Mouse (Mus musculus): Measurements from ENCODE around the gene Rhof. TPM values are rescaled to one million over a fixed set of nuclear protein-coding genes. Genes with fewer than 3 reads are reported as not detected.

Rhof gene
- polyA plus RNA-seq (2016; fragmentation: Nextera tagmentation; extraction: Ambion mirVana): 2.6 and 2.8 TPM in 2 replicates

- H3K4me3 ChIP-seq: peak within 1 kb of the TSS; percentile 27
- H3K4me2 ChIP-seq (replicated peaks): peak within 1 kb of the TSS; percentile 100
- H3K4me1 ChIP-seq: peaks cover 67% of the 10 kb centered on the region
- WGBS: 2% methylated on average over 44 of the region's 44 CpGs
- H3K27me3 ChIP-seq: no peaks in the 10 kb centered on the region
- H3K9me3 ChIP-seq (replicated peaks): no peaks in the 10 kb centered on the region
- peaks cover 40% of the 10 kb centered on the region for H3K36me3 ChIP-seq
- peak within 1 kb of the TSS; percentile 100 for H3K9ac ChIP-seq
- peak within 1 kb of the TSS; percentile 100 for H3K27ac ChIP-seq
- peak; percentile 44 for ATAC-seq (ENCODE audit: low FRiP score)
Observed at GRCm38 (mm10) chr5:123132308-123133071, at the start of gene Rhof. Gene Rhof (minus strand): TSS chr5:123132692.

GRCm38 (mm10) chr5:123181536-123181935 lies 49.0 kb upstream of the Rhof start:
- Histone ChIP-seq H3K9me3 (replicated peaks) (no peaks in the 10 kb centered on the region), H3K27ac (no peak overlapping the region), H3K9ac (no peak overlapping the region), H3K4me2 (replicated peaks) (no peak overlapping the region), H3K27me3 (no peaks in the 10 kb centered on the region), H3K4me1 (no peaks in the 10 kb centered on the region), H3K36me3 (no peaks in the 10 kb centered on the region), H3K4me3 (no peak overlapping the region)
- ATAC-seq (ENCODE audit: low FRiP score): no peak
- 84% methylated on average over 6 of the region's 6 CpGs for WGBS

GRCm38 (mm10) chr5:123180390-123180789 lies 47.9 kb upstream of the Rhof start:
- ATAC-seq (ENCODE audit: low FRiP score): no peak
- Histone ChIP-seq H3K9me3 (replicated peaks) (no peaks in the 10 kb centered on the region), H3K27ac (no peak overlapping the region), H3K4me3 (no peak overlapping the region), H3K4me1 (no peaks in the 10 kb centered on the region), H3K27me3 (no peaks in the 10 kb centered on the region), H3K9ac (no peak overlapping the region), H3K36me3 (no peaks in the 10 kb centered on the region), H3K4me2 (replicated peaks) (no peak overlapping the region)
- 92% methylated on average over 15 of the region's 15 CpGs for WGBS

GRCm38 (mm10) chr5:123178792-123179191 lies 46.3 kb upstream of the Rhof start:
- H3K4me1 ChIP-seq: no peaks in the 10 kb centered on the region
- H3K9ac ChIP-seq: no peak overlapping the region
- H3K27me3 ChIP-seq: no peaks in the 10 kb centered on the region
- WGBS: 87% methylated on average over 5 of the region's 5 CpGs
- no peak overlapping the region for H3K4me2 ChIP-seq (replicated peaks)
- no peak overlapping the region for H3K4me3 ChIP-seq
- ATAC-seq (ENCODE audit: low FRiP score): no peak
- H3K9me3 ChIP-seq (replicated peaks): no peaks in the 10 kb centered on the region
- no peak overlapping the region for H3K27ac ChIP-seq
- H3K36me3 ChIP-seq: no peaks in the 10 kb centered on the region

GRCm38 (mm10) chr5:123171646-123172350 lies 39.3 kb upstream of the Rhof start:
- H3K4me2 ChIP-seq (replicated peaks): peak overlapping the region; percentile 44
- H3K36me3 ChIP-seq: peaks cover 1% of the 10 kb centered on the region
- H3K9ac ChIP-seq: no peak overlapping the region
- 0 out of 2 replicates have a peak, but pooled peaks cover 8% of the 10 kb centered on the region for H3K4me1 ChIP-seq
- H3K27ac ChIP-seq: no peak overlapping the region
- H3K9me3 ChIP-seq (replicated peaks): no peaks in the 10 kb centered on the region
- 15% methylated on average over 22 of the region's 22 CpGs for WGBS
- H3K27me3 ChIP-seq: no peaks in the 10 kb centered on the region
- ATAC-seq (ENCODE audit: low FRiP score): peak; percentile 73
- peak overlapping the region; percentile 13; the same call in 1 of the 2 replicates for H3K4me3 ChIP-seq

- Histone ChIP-seq H3K4me2 (replicated peaks) (no peak overlapping the region), H3K27me3 (no peaks in the 10 kb centered on the region), H3K27ac (no peak overlapping the region), H3K4me3 (no peak overlapping the region), H3K9ac (no peak overlapping the region), H3K4me1 (0 out of 2 replicates have a peak, but pooled peaks cover 8% of the 10 kb centered on the region), H3K9me3 (replicated peaks) (no peaks in the 10 kb centered on the region), H3K36me3 (peaks cover 16% of the 10 kb centered on the region)
- 69% methylated on average over 9 of the region's 9 CpGs for WGBS
- no peak for ATAC-seq (ENCODE audit: low FRiP score)
Observed at GRCm38 (mm10) chr5:123170365-123170764, 37.9 kb upstream of the Rhof start.

- no peaks in the 10 kb centered on the region for H3K27me3 ChIP-seq
- H3K4me1 ChIP-seq: 0 out of 2 replicates have a peak, but pooled peaks cover 8% of the 10 kb centered on the region
- 86% methylated on average over 5 of the region's 5 CpGs for WGBS
- peaks cover 21% of the 10 kb centered on the region for H3K36me3 ChIP-seq
- no peak within 1 kb of the TSS for H3K4me3 ChIP-seq
- H3K27ac ChIP-seq: no peak within 1 kb of the TSS
- no peak within 1 kb of the TSS for H3K4me2 ChIP-seq (replicated peaks)
- no peak within 1 kb of the TSS for H3K9ac ChIP-seq
- ATAC-seq (ENCODE audit: low FRiP score): no peak
- no peaks in the 10 kb centered on the region for H3K9me3 ChIP-seq (replicated peaks)
Observed at GRCm38 (mm10) chr5:123169284-123169683, 36.8 kb upstream of the Rhof start, which contains the start of gene Psmd9. Gene Psmd9 (plus strand): TSS chr5:123169413.

GRCm38 (mm10) chr5:123167591-123167990 lies 35.1 kb upstream of the Rhof start:
- ATAC-seq (ENCODE audit: low FRiP score): no peak
- 85% methylated on average over 5 of the region's 5 CpGs for whole genome bisulfite sequencing
- no peak overlapping the region for H3K4me2 ChIP-seq (replicated peaks)
- peaks cover 38% of the 10 kb centered on the region for H3K36me3 ChIP-seq
- H3K9ac ChIP-seq: no peak overlapping the region
- no peaks in the 10 kb centered on the region for H3K27me3 ChIP-seq
- no peak overlapping the region for H3K4me3 ChIP-seq
- no peaks in the 10 kb centered on the region for H3K9me3 ChIP-seq (replicated peaks)
- H3K4me1 ChIP-seq: 0 out of 2 replicates have a peak, but pooled peaks cover 8% of the 10 kb centered on the region
- H3K27ac ChIP-seq: no peak overlapping the region

GRCm38 (mm10) chr5:123166437-123166836 lies 33.9 kb upstream of the Rhof start:
- peaks cover 49% of the 10 kb centered on the region for H3K36me3 ChIP-seq
- no peak overlapping the region for H3K27ac ChIP-seq
- no peak overlapping the region for H3K9ac ChIP-seq
- H3K4me2 ChIP-seq (replicated peaks): no peak overlapping the region
- no peaks in the 10 kb centered on the region for H3K9me3 ChIP-seq (replicated peaks)
- no peak overlapping the region for H3K4me3 ChIP-seq
- ATAC-seq (ENCODE audit: low FRiP score): no peak
- 0 out of 2 replicates have a peak, but pooled peaks cover 3% of the 10 kb centered on the region for H3K4me1 ChIP-seq
- 86% methylated on average over 10 of the region's 10 CpGs for WGBS
- H3K27me3 ChIP-seq: no peaks in the 10 kb centered on the region

GRCm38 (mm10) chr5:123162942-123163341 lies 30.4 kb upstream of the Rhof start:
- no peak overlapping the region for H3K27ac ChIP-seq
- no peaks in the 10 kb centered on the region for H3K4me1 ChIP-seq
- no peak overlapping the region for H3K4me2 ChIP-seq (replicated peaks)
- H3K9ac ChIP-seq: no peak overlapping the region
- no peak for ATAC-seq (ENCODE audit: low FRiP score)
- no peaks in the 10 kb centered on the region for H3K27me3 ChIP-seq
- H3K36me3 ChIP-seq: peaks cover 84% of the 10 kb centered on the region
- 76% methylated on average over 9 of the region's 9 CpGs for WGBS
- no peaks in the 10 kb centered on the region for H3K9me3 ChIP-seq (replicated peaks)
- no peak overlapping the region for H3K4me3 ChIP-seq

- H3K27me3 ChIP-seq: no peaks in the 10 kb centered on the region
- no peak overlapping the region for H3K4me3 ChIP-seq
- H3K9ac ChIP-seq: no peak overlapping the region
- H3K4me1 ChIP-seq: no peaks in the 10 kb centered on the region
- 90% methylated on average over 15 of the region's 15 CpGs for WGBS
- no peak for ATAC-seq (ENCODE audit: low FRiP score)
- peaks cover 83% of the 10 kb centered on the region for H3K36me3 ChIP-seq
- H3K9me3 ChIP-seq (replicated peaks): no peaks in the 10 kb centered on the region
- H3K4me2 ChIP-seq (replicated peaks): no peak overlapping the region
- no peak overlapping the region for H3K27ac ChIP-seq
Observed at GRCm38 (mm10) chr5:123160341-123160740, 27.8 kb upstream of the Rhof start.

- no peak overlapping the region for H3K9ac ChIP-seq
- H3K4me1 ChIP-seq: no peaks in the 10 kb centered on the region
- no peak overlapping the region for H3K4me3 ChIP-seq
- no peaks in the 10 kb centered on the region for H3K27me3 ChIP-seq
- no peak overlapping the region for H3K4me2 ChIP-seq (replicated peaks)
- WGBS: 95% methylated on average over 15 of the region's 15 CpGs
- peaks cover 84% of the 10 kb centered on the region for H3K36me3 ChIP-seq
- no peaks in the 10 kb centered on the region for H3K9me3 ChIP-seq (replicated peaks)
- no peak for ATAC-seq (ENCODE audit: low FRiP score)
- H3K27ac ChIP-seq: no peak overlapping the region
Observed at GRCm38 (mm10) chr5:123159866-123160265, 27.4 kb upstream of the Rhof start.
